Mouse (Mus musculus) myocyte (in vitro differentiated cells): Measurements from ENCODE around the gene 2610028H24Rik. TPM values are rescaled to one million over a fixed set of nuclear protein-coding genes. Genes with fewer than 3 reads are reported as not detected.

ENCODE experiments used
- H3K27me3 ChIP-seq: one replicate; pipeline ENCODE4 v1.6.1; 2011; ENCODE audit not compliant: control insufficient read depth, insufficient read depth, insufficient read length
- H3K36me3 ChIP-seq: one replicate; pipeline ENCODE4 v1.6.1; 2011; ENCODE audit not compliant: control insufficient read depth, insufficient read depth
- H3K4me2 ChIP-seq: one replicate; pipeline ENCODE4 v1.6.1; 2011; ENCODE audit warnings: low read depth, control low read depth
- H3K4me3 ChIP-seq: one replicate; pipeline ENCODE4 v1.5.1; 2011; ENCODE audit warnings: mild to moderate bottlenecking, control low read depth, moderate library complexity
- H3K79me2 ChIP-seq: one replicate; pipeline ENCODE4 v1.6.1; 2011; ENCODE audit not compliant: control insufficient read depth, insufficient read depth
- H3ac ChIP-seq: one replicate; pipeline ENCODE4 v1.6.1; 2011; ENCODE audit not compliant: control insufficient read depth, insufficient read length
- CEBPB ChIP-seq: IDR thresholded peaks from 2 replicates; pipeline ENCODE4 v1.6.1; 2011; ENCODE audit warnings: mild to moderate bottlenecking, moderate library complexity; ENCODE audit not compliant: poor library complexity, insufficient read depth, severe bottlenecking
- E2F4 ChIP-seq: IDR thresholded peaks from one replicate; pipeline ENCODE4 v1.6.1; 2011; ENCODE audit warnings: mild to moderate bottlenecking, control low read depth, moderate library complexity; ENCODE audit not compliant: insufficient read depth
- MAX ChIP-seq: IDR thresholded peaks from one replicate; pipeline ENCODE4 v1.6.1; 2011; ENCODE audit warnings: low read depth, mild to moderate bottlenecking, control low read depth
- MYOD1 ChIP-seq, 3 experiments: IDR thresholded peaks; one replicate each; pipeline ENCODE4 v1.6.1; 2011; ENCODE audit warnings: control low read depth in 2 of 3, low read depth in 2 of 3, mild to moderate bottlenecking in 2 of 3, moderate library complexity in 1 of 3; ENCODE audit not compliant: insufficient read length in 2 of 3, control insufficient read depth in 1 of 3
- MYOG ChIP-seq, 3 experiments: IDR thresholded peaks; one replicate each; pipeline ENCODE4 v1.6.1; 2011; ENCODE audit warnings: control low read depth in 2 of 3, low read depth in 2 of 3, mild to moderate bottlenecking in 2 of 3; ENCODE audit not compliant: insufficient read length in 2 of 3, control insufficient read depth in 1 of 3, insufficient read depth in 1 of 3
- POLR2A ChIP-seq: IDR thresholded peaks from one replicate; pipeline ENCODE4 v1.6.1; 2011; ENCODE audit warnings: low read depth, mild to moderate bottlenecking, control low read depth, moderate library complexity; ENCODE audit not compliant: insufficient read length
- POLR2AphosphoS2 ChIP-seq: IDR thresholded peaks from one replicate; pipeline ENCODE4 v1.6.1; 2011; ENCODE audit warnings: low read depth, control low read depth; ENCODE audit not compliant: insufficient read length
- REST ChIP-seq: IDR thresholded peaks from one replicate; pipeline ENCODE4 v1.6.1; 2011; ENCODE audit warnings: mild to moderate bottlenecking, control low read depth, moderate library complexity; ENCODE audit not compliant: insufficient read depth, insufficient read length
- SRF ChIP-seq: IDR thresholded peaks from one replicate; pipeline ENCODE4 v1.6.1; 2011; ENCODE audit warnings: low read depth; ENCODE audit not compliant: control insufficient read depth, insufficient read length
- TCF12 ChIP-seq: IDR thresholded peaks from one replicate; pipeline ENCODE4 v1.6.1; 2011; ENCODE audit warnings: mild to moderate bottlenecking, control low read depth; ENCODE audit not compliant: poor library complexity, insufficient read depth, severe bottlenecking
- TCF3 ChIP-seq: IDR thresholded peaks from one replicate; pipeline ENCODE4 v1.6.1; 2011; ENCODE audit warnings: low read depth, control low read depth; ENCODE audit not compliant: insufficient read length
- USF1 ChIP-seq: IDR thresholded peaks from one replicate; pipeline ENCODE4 v1.6.1; 2011; ENCODE audit warnings: low read depth, mild to moderate bottlenecking, control low read depth, moderate library complexity
- polyA plus RNA-seq: library from polyadenylated mRNA; unstranded; fragments of >200 nt; fragmentation: generic; extraction: Trizol; gene quantifications from one replicate; pipeline ENCODE4 v1.2.1, GENCODE M21; 2012; ENCODE audit warnings: missing spikeins

Gene 2610028H24Rik
- not detected for polyA plus RNA-seq

DNA sequence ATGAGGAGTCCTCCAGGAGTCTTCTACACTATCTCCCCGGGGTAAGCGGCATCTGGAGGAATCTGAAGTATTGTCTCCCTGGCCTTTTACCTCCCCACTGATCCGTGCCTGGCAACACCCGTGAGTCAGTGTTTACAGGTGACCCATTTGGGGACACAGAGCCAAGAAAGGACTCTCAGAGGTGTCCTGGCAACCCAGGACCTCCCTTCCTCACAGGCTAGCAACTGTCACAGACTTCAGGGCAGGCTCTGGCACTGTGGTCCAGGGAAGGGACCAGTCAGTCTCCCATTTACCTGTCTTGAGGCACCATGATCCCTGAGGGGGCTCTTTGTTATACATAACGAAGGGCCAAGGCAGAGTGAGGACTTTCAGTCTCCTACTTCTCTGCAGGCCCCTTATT is at the start of gene 2610028H24Rik:
Gene 2610028H24Rik, plus strand, starts transcription at position 231 of the 400 bp plus-strand sequence.
- H3K27me3 ChIP-seq = peaks cover 31% of the 10 kb centered on the region
- no peaks in the 10 kb centered on the region for H3K79me2 ChIP-seq
- H3ac ChIP-seq = no peak within 1 kb of the TSS
- peak within 1 kb of the TSS; percentile 38 for H3K4me2 ChIP-seq
- no peaks in the 10 kb centered on the region for H3K36me3 ChIP-seq
- TF ChIP-seq CEBPB (no peak), SRF (no peak), TCF12 (no peak), POLR2A (no peak), E2F4 (no peak), TCF3 (no peak), MYOG (IDR thresholded peaks at IDR 0.05; ENCODE audit: control insufficient read depth in 1 of 3, insufficient read depth in 1 of 3, insufficient read length in 2 of 3, low read depth in 2 of 3) (no peak), USF1 (no peak), MYOD1 (IDR thresholded peaks at IDR 0.05; ENCODE audit: control insufficient read depth in 1 of 3, insufficient read length in 2 of 3, low read depth in 2 of 3) (no peak), REST (no peak), POLR2AphosphoS2 (no peak), MAX (no peak)
- no peak within 1 kb of the TSS for H3K4me3 ChIP-seq

DNA sequence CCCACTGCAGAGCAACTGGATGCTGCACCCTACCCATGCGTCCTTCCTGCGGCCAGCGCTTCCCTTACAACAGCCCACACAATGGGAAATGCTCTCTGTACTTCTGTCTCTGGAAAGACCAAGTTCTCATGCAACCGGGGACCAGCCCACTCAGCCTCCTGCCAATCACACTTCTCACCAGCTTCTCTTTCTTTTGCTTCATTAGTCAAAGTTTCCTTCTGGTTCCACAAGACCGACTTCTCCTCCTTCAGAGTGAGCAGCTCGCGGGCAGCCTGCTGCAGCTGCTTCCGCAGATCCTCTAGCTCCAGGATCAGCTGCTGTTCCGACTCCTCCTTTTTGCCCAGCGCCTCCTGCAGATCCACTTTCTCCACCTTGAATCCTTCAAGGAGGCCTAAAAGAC is 40.4 kb upstream of the 2610028H24Rik start:
- TF ChIP-seq POLR2A (no peak), E2F4 (no peak), CEBPB (no peak), MYOD1 (IDR thresholded peaks at IDR 0.05; ENCODE audit: control insufficient read depth in 1 of 3, insufficient read length in 2 of 3, low read depth in 2 of 3) (no peak), REST (no peak), TCF3 (no peak), TCF12 (no peak)
- peaks cover 31% of the 10 kb centered on the region for H3K36me3 ChIP-seq
- H3K4me2 ChIP-seq = no peak overlapping the region
- no peaks in the 10 kb centered on the region for H3K79me2 ChIP-seq
- H3K4me3 ChIP-seq = no peak overlapping the region
- H3ac ChIP-seq = no peak overlapping the region
- no peaks in the 10 kb centered on the region for H3K27me3 ChIP-seq

DNA sequence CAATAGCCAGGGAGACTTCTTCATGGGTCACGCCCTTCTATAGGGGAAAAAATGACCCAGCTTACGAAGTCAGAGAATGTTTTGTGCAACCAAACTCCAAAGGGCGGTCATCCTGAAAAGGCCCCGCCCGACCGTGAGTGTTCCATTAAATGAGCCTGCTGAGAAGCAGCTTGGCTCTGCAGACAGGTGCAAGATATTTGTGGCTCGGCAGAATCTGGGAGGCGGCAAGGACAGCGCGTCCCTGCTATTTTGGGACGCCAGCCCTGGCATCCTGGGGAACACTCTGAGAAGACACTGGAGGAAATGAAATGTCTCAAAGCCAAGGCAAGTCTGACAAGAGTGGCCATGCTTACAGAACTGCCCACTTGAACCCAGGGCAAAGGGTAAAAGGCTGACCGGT is 32.1 kb upstream of the 2610028H24Rik start:
- TF ChIP-seq TCF12 (peak; percentile 38), SRF (no peak), REST (no peak), TCF3 (no peak), CEBPB (no peak), MYOG (IDR thresholded peaks at IDR 0.05; ENCODE audit: control insufficient read depth in 1 of 3, insufficient read depth in 1 of 3, insufficient read length in 2 of 3, low read depth in 2 of 3) (peak; percentile 55 to 95 (median 92)), USF1 (no peak), POLR2AphosphoS2 (no peak), E2F4 (no peak), MYOD1 (IDR thresholded peaks at IDR 0.05; ENCODE audit: control insufficient read depth in 1 of 3, insufficient read length in 2 of 3, low read depth in 2 of 3) (peak; percentile 78 to 94 (median 79)), POLR2A (no peak), MAX (no peak)
- Histone ChIP-seq H3K79me2 (no peaks in the 10 kb centered on the region), H3K27me3 (no peaks in the 10 kb centered on the region), H3K4me3 (no peak overlapping the region), H3K4me2 (peak overlapping the region; percentile 58), H3K36me3 (peaks cover 5% of the 10 kb centered on the region), H3ac (no peak overlapping the region)

DNA sequence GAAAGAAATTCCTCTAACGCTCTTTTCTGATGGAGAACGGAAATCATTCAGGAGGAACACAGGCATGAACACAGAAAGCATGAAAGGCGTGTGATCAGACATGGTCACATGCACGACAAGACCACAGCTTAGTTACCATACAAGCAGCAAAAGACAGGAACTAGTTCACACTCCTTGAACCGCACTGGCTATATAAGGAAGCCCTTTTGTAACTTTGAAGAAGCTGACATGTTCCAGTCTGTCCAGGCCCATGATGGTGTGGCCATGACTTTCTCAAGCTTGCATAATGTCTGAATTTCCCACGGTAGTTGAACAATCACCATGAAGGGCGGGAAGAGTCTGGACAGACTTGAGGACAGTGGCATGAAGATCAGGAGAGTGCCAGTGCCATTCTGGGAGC is 23.2 kb upstream of the 2610028H24Rik start:
- Histone ChIP-seq H3ac (no peak overlapping the region), H3K79me2 (no peaks in the 10 kb centered on the region), H3K27me3 (no peaks in the 10 kb centered on the region), H3K36me3 (peaks cover 46% of the 10 kb centered on the region), H3K4me3 (no peak overlapping the region), H3K4me2 (no peak overlapping the region)
- TF ChIP-seq CEBPB = no peak
- TF ChIP-seq TCF3 = no peak
- TF ChIP-seq TCF12 = no peak
- TF ChIP-seq POLR2A = no peak
- no peak for TF ChIP-seq POLR2AphosphoS2
- TF ChIP-seq USF1 = no peak
- no peak for TF ChIP-seq E2F4
- no peak for TF ChIP-seq MYOG (IDR thresholded peaks at IDR 0.05; ENCODE audit: control insufficient read depth in 1 of 3, insufficient read depth in 1 of 3, insufficient read length in 2 of 3, low read depth in 2 of 3)
- no peak for TF ChIP-seq MAX
- no peak for TF ChIP-seq SRF
- no peak for TF ChIP-seq REST
- TF ChIP-seq MYOD1 (IDR thresholded peaks at IDR 0.05; ENCODE audit: control insufficient read depth in 1 of 3, insufficient read length in 2 of 3, low read depth in 2 of 3) = no peak

DNA sequence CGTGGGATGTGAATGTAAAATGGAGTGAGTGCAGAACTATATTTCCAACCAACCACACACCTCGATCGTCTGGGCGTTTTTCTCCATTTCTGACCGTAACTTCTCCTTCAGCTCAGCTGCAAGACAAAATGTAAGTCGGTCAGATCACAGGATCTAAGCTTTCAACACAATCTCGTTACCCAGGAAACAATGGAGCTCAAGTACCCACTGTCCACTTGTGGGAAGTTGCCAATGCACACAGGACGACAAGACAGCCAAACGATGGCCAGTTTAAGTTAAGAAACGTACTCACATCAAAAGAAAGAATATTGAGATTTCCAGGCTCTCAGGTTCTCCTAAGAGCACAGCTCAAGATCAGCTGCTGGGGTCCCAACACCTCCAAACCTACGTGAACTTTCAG is 15.0 kb upstream of the 2610028H24Rik start:
- no peak overlapping the region for H3ac ChIP-seq
- H3K4me3 ChIP-seq = no peak overlapping the region
- H3K36me3 ChIP-seq = peaks cover 52% of the 10 kb centered on the region
- no peaks in the 10 kb centered on the region for H3K79me2 ChIP-seq
- no peak overlapping the region for H3K4me2 ChIP-seq
- no peak for TF ChIP-seq TCF3
- TF ChIP-seq POLR2AphosphoS2 = no peak
- no peak for TF ChIP-seq SRF
- no peak for TF ChIP-seq MYOD1 (IDR thresholded peaks at IDR 0.05; ENCODE audit: control insufficient read depth in 1 of 3, insufficient read length in 2 of 3, low read depth in 2 of 3)
- TF ChIP-seq MYOG (IDR thresholded peaks at IDR 0.05; ENCODE audit: control insufficient read depth in 1 of 3, insufficient read depth in 1 of 3, insufficient read length in 2 of 3, low read depth in 2 of 3) = no peak
- TF ChIP-seq MAX = no peak
- TF ChIP-seq USF1 = no peak
- no peak for TF ChIP-seq POLR2A
- no peak for TF ChIP-seq E2F4
- no peak for TF ChIP-seq CEBPB
- TF ChIP-seq REST = no peak
- no peak for TF ChIP-seq TCF12
- H3K27me3 ChIP-seq = no peaks in the 10 kb centered on the region
